Mouse (Mus musculus): Measurements from ENCODE around the gene Nrxn2.
A peak's percentile ranks its signal among the peaks of the same experiment; 100 is the strongest.

Nrxn2 gene

GRCm38 (mm10) chr19:6519483-6519882, 101.0 kb downstream of the Nrxn2 start:
- no peak for DNase-seq (ENCODE audit: low spot score)

GRCm38 (mm10) chr19:6521630-6522029, 103.1 kb downstream of the Nrxn2 start:
- DNase-seq (ENCODE audit: low spot score) = no peak

- DNase-seq (ENCODE audit: low spot score) = no peak
These were observed 103.8 kb downstream of the Nrxn2 start for GRCm38 (mm10) chr19:6522289-6522688.

GRCm38 (mm10) chr19:6525023-6525422, 106.5 kb downstream of the Nrxn2 start:
- no peak for DNase-seq (ENCODE audit: low spot score)

GRCm38 (mm10) chr19:6526010-6526409, 107.5 kb downstream of the Nrxn2 start:
- DNase-seq (ENCODE audit: low spot score) = no peak

- no peak for DNase-seq (ENCODE audit: low spot score)
These were observed 108.9 kb downstream of the Nrxn2 start for GRCm38 (mm10) chr19:6527439-6527838.

GRCm38 (mm10) chr19:6527839-6528531, 109.5 kb downstream of the Nrxn2 start:
- DNase-seq (ENCODE audit: low spot score) = no peak

- no peak for DNase-seq (ENCODE audit: low spot score)
These were observed 110.9 kb downstream of the Nrxn2 start for GRCm38 (mm10) chr19:6529265-6529985.

GRCm38 (mm10) chr19:6530359-6530758, 111.8 kb downstream of the Nrxn2 start:
- DNase-seq (ENCODE audit: low spot score) = no peak

- DNase-seq (ENCODE audit: low spot score) = peak; percentile 32
These were observed 112.6 kb downstream of the Nrxn2 start for GRCm38 (mm10) chr19:6531011-6531631.

- DNase-seq (ENCODE audit: low spot score) = no peak
These were observed 113.4 kb downstream of the Nrxn2 start for GRCm38 (mm10) chr19:6531832-6532471.

GRCm38 (mm10) chr19:6532656-6533055, 114.1 kb downstream of the Nrxn2 start:
- no peak for DNase-seq (ENCODE audit: low spot score)

- no peak for DNase-seq (ENCODE audit: low spot score)
These were observed 115.0 kb downstream of the Nrxn2 start for GRCm38 (mm10) chr19:6533290-6534117.

- no peak for DNase-seq (ENCODE audit: low spot score)
These were observed 115.5 kb downstream of the Nrxn2 start for GRCm38 (mm10) chr19:6534118-6534415.

GRCm38 (mm10) chr19:6536201-6536600, 117.7 kb downstream of the Nrxn2 start:
- DNase-seq (ENCODE audit: low spot score) = no peak

GRCm38 (mm10) chr19:6536696-6537095, 118.2 kb downstream of the Nrxn2 start:
- DNase-seq (ENCODE audit: low spot score) = no peak

GRCm38 (mm10) chr19:6537526-6537925, 119.0 kb downstream of the Nrxn2 start:
- no peak for DNase-seq (ENCODE audit: low spot score)

- no peak for DNase-seq (ENCODE audit: low spot score)
These were observed 120.0 kb downstream of the Nrxn2 start for GRCm38 (mm10) chr19:6538546-6538945.

- DNase-seq (ENCODE audit: low spot score) = no peak
These were observed 121.1 kb downstream of the Nrxn2 start for GRCm38 (mm10) chr19:6539592-6539991.

- no peak for DNase-seq (ENCODE audit: low spot score)
These were observed 121.7 kb downstream of the Nrxn2 start for GRCm38 (mm10) chr19:6540191-6540590.

GRCm38 (mm10) chr19:6541521-6541920, 123.0 kb downstream of the Nrxn2 start:
- no peak for DNase-seq (ENCODE audit: low spot score)
